Mouse (Mus musculus): ENCODE results near the gene Natd1. TPM values are rescaled to one million over a fixed set of nuclear protein-coding genes. Genes with fewer than 3 reads are reported as not detected.

Natd1 gene
- total RNA-seq, 1 experiment = 14.6 TPM

- peaks cover 0 to 13% of the 10 kb centered on the region in 2 experiments; a peak in 2 of 4 replicates for H3K4me1 ChIP-seq (ENCODE audit: control insufficient read depth in 2 of 2, insufficient read depth in 2 of 2, low read length in 2 of 2, poor library complexity in 1 of 2)
- peaks cover 34% of the 10 kb centered on the region for H3K36me3 ChIP-seq (ENCODE audit: control insufficient read depth, insufficient read depth, low read length, poor library complexity, severe bottlenecking)
- peak overlapping the region in 1 of 2 experiments; percentile 29; a peak in 1 of 4 replicates for H3K4me3 ChIP-seq (ENCODE audit: insufficient read depth in 1 of 2, low read depth in 1 of 2, low read length in 2 of 2, poor library complexity in 1 of 2, severe bottlenecking in 1 of 2)
- 0 out of 2 replicates have a peak overlapping the region, but pooled peaks have one; percentile 22 for H3K27ac ChIP-seq (ENCODE audit: insufficient read depth, low read depth, low read length, poor library complexity, severe bottlenecking)
- in situ Hi-C loops (cut with MboI; ENCODE audit: low sequenced_read_pairs in 2 of 2, unreplicated experiment in 2 of 2) = no loop called here
- DNase-seq (ENCODE audit: low read depth, low spot score) = no peak
- H3K9ac ChIP-seq (ENCODE audit: insufficient read depth, low read depth, low read length, poor library complexity, severe bottlenecking) = peak overlapping the region; percentile 48
- H3K9me3 ChIP-seq (ENCODE audit: control insufficient read depth, insufficient read depth, low read depth, low read length) = no peaks in the 10 kb centered on the region
- TF ChIP-seq ZNF384 (IDR thresholded peaks at IDR 0.05; ENCODE audit: low read depth, low read length) (no peak), ZC3H11A (IDR thresholded peaks at IDR 0.05; ENCODE audit: borderline replicate concordance, low read depth, low read length) (no peak), CHD2 (IDR thresholded peaks at IDR 0.05; ENCODE audit: low read depth, low read length) (no peak), HCFC1 (IDR thresholded peaks at IDR 0.05; ENCODE audit: borderline replicate concordance, insufficient read depth, low read length) (no peak), MAFK (IDR thresholded peaks at IDR 0.05; ENCODE audit: insufficient read depth, low read depth, low read length) (no peak)
Observed at GRCm38 (mm10) chr11:60864916-60865315, 49.6 kb downstream of the Natd1 start.

GRCm38 (mm10) chr11:60864166-60864565 lies 50.4 kb downstream of the Natd1 start:
- H3K36me3 ChIP-seq (ENCODE audit: control insufficient read depth, insufficient read depth, low read length, poor library complexity, severe bottlenecking) = peaks cover 34% of the 10 kb centered on the region

GRCm38 (mm10) chr11:60863196-60863595 lies 51.4 kb downstream of the Natd1 start:
- in situ Hi-C loops (cut with MboI; ENCODE audit: low sequenced_read_pairs in 2 of 2, unreplicated experiment in 2 of 2) = no loop called here

More at GRCm38 (mm10) chr11:60864166-60864565, 50.4 kb downstream of the Natd1 start:
- H3K9me3 ChIP-seq (ENCODE audit: control insufficient read depth, insufficient read depth, low read depth, low read length) = no peaks in the 10 kb centered on the region
- no peak for DNase-seq (ENCODE audit: low read depth, low spot score)
- H3K9ac ChIP-seq (ENCODE audit: insufficient read depth, low read depth, low read length, poor library complexity, severe bottlenecking) = no peak overlapping the region
- in situ Hi-C loops (cut with MboI; ENCODE audit: low sequenced_read_pairs in 2 of 2, unreplicated experiment in 2 of 2) = no loop called here
- peaks cover 0 to 11% of the 10 kb centered on the region in 2 experiments; a peak in 2 of 4 replicates for H3K4me1 ChIP-seq (ENCODE audit: control insufficient read depth in 2 of 2, insufficient read depth in 2 of 2, low read length in 2 of 2, poor library complexity in 1 of 2)
- H3K27ac ChIP-seq (ENCODE audit: insufficient read depth, low read depth, low read length, poor library complexity, severe bottlenecking) = no peak overlapping the region
- TF ChIP-seq ZNF384 (IDR thresholded peaks at IDR 0.05; ENCODE audit: low read depth, low read length) (no peak), CHD2 (IDR thresholded peaks at IDR 0.05; ENCODE audit: low read depth, low read length) (no peak), HCFC1 (IDR thresholded peaks at IDR 0.05; ENCODE audit: borderline replicate concordance, insufficient read depth, low read length) (no peak), MAFK (IDR thresholded peaks at IDR 0.05; ENCODE audit: insufficient read depth, low read depth, low read length) (no peak), ZC3H11A (IDR thresholded peaks at IDR 0.05; ENCODE audit: borderline replicate concordance, low read depth, low read length) (no peak)
- no peak overlapping the region for H3K4me3 ChIP-seq (ENCODE audit: insufficient read depth in 1 of 2, low read depth in 1 of 2, low read length in 2 of 2, poor library complexity in 1 of 2, severe bottlenecking in 1 of 2)

GRCm38 (mm10) chr11:60861993-60862392 lies 52.6 kb downstream of the Natd1 start:
- Histone ChIP-seq H3K4me3 (ENCODE audit: insufficient read depth in 1 of 2, low read depth in 1 of 2, low read length in 2 of 2, poor library complexity in 1 of 2, severe bottlenecking in 1 of 2) (no peak overlapping the region), H3K27ac (ENCODE audit: insufficient read depth, low read depth, low read length, poor library complexity, severe bottlenecking) (no peak overlapping the region), H3K4me1 (ENCODE audit: control insufficient read depth in 2 of 2, insufficient read depth in 2 of 2, low read length in 2 of 2, poor library complexity in 1 of 2) (peaks cover 0 to 11% of the 10 kb centered on the region in 2 experiments; a peak in 2 of 4 replicates), H3K36me3 (ENCODE audit: control insufficient read depth, insufficient read depth, low read length, poor library complexity, severe bottlenecking) (peaks cover 39% of the 10 kb centered on the region), H3K9me3 (ENCODE audit: control insufficient read depth, insufficient read depth, low read depth, low read length) (no peaks in the 10 kb centered on the region), H3K9ac (ENCODE audit: insufficient read depth, low read depth, low read length, poor library complexity, severe bottlenecking) (no peak overlapping the region)
- DNase-seq (ENCODE audit: low read depth, low spot score) = no peak
- no peak for TF ChIP-seq HCFC1 (IDR thresholded peaks at IDR 0.05; ENCODE audit: borderline replicate concordance, insufficient read depth, low read length)
- TF ChIP-seq MAFK (IDR thresholded peaks at IDR 0.05; ENCODE audit: insufficient read depth, low read depth, low read length) = no peak
- no peak for TF ChIP-seq CHD2 (IDR thresholded peaks at IDR 0.05; ENCODE audit: low read depth, low read length)
- TF ChIP-seq ZC3H11A (IDR thresholded peaks at IDR 0.05; ENCODE audit: borderline replicate concordance, low read depth, low read length) = no peak
- TF ChIP-seq ZNF384 (IDR thresholded peaks at IDR 0.05; ENCODE audit: low read depth, low read length) = no peak
- in situ Hi-C loops (cut with MboI; ENCODE audit: low sequenced_read_pairs in 2 of 2, unreplicated experiment in 2 of 2) = no loop called here

More at GRCm38 (mm10) chr11:60863196-60863595, 51.4 kb downstream of the Natd1 start:
- peaks cover 0 to 11% of the 10 kb centered on the region in 2 experiments; a peak in 2 of 4 replicates for H3K4me1 ChIP-seq (ENCODE audit: control insufficient read depth in 2 of 2, insufficient read depth in 2 of 2, low read length in 2 of 2, poor library complexity in 1 of 2)
- H3K9me3 ChIP-seq (ENCODE audit: control insufficient read depth, insufficient read depth, low read depth, low read length) = no peaks in the 10 kb centered on the region
- no peak overlapping the region for H3K27ac ChIP-seq (ENCODE audit: insufficient read depth, low read depth, low read length, poor library complexity, severe bottlenecking)
- no peak for TF ChIP-seq CHD2 (IDR thresholded peaks at IDR 0.05; ENCODE audit: low read depth, low read length)
- TF ChIP-seq ZNF384 (IDR thresholded peaks at IDR 0.05; ENCODE audit: low read depth, low read length) = no peak
- no peak for TF ChIP-seq ZC3H11A (IDR thresholded peaks at IDR 0.05; ENCODE audit: borderline replicate concordance, low read depth, low read length)
- TF ChIP-seq HCFC1 (IDR thresholded peaks at IDR 0.05; ENCODE audit: borderline replicate concordance, insufficient read depth, low read length) = no peak
- no peak for TF ChIP-seq MAFK (IDR thresholded peaks at IDR 0.05; ENCODE audit: insufficient read depth, low read depth, low read length)
- no peak overlapping the region for H3K9ac ChIP-seq (ENCODE audit: insufficient read depth, low read depth, low read length, poor library complexity, severe bottlenecking)
- H3K4me3 ChIP-seq (ENCODE audit: insufficient read depth in 1 of 2, low read depth in 1 of 2, low read length in 2 of 2, poor library complexity in 1 of 2, severe bottlenecking in 1 of 2) = no peak overlapping the region
- peaks cover 36% of the 10 kb centered on the region for H3K36me3 ChIP-seq (ENCODE audit: control insufficient read depth, insufficient read depth, low read length, poor library complexity, severe bottlenecking)
- no peak for DNase-seq (ENCODE audit: low read depth, low spot score)
